In genomic region chr6:4532898-4533297, GRCm38 (mm10) we compare ENCODE assay signal across 28 mouse cellular contexts. TPM values are rescaled to one million over a fixed set of nuclear protein-coding genes. Genes with fewer than 3 reads are reported as not detected.
"Had no signal": no experiment of that assay in that cellular context is flagged by ENCODE, and none has a peak within 500 bp of the region (broad histone marks: within the 10 kb centered on the region; RNA-seq: fewer than 3 reads in every experiment).

No protein-coding gene starts in this region.

- H3K27me3 ChIP-seq: embryonic facial prominence, embryonic 12.5 days; embryonic facial prominence, embryonic 13.5 days; embryonic facial prominence, embryonic 15.5 days; forebrain, embryonic 12.5 days; forebrain, embryonic 13.5 days; forebrain, embryonic 15.5 days had no signal

- H3K4me3 ChIP-seq: embryonic facial prominence, embryonic 10.5 days; embryonic facial prominence, embryonic 12.5 days; embryonic facial prominence, embryonic 13.5 days; embryonic facial prominence, embryonic 15.5 days; erythroblast, embryonic 14.5 days; forebrain, embryonic 10.5 days; forebrain, embryonic 12.5 days; forebrain, embryonic 13.5 days; forebrain, embryonic 15.5 days; gastrocnemius, adult 2 months; heart, adult 2 months; heart, embryonic 10.5 days had no signal

- DNase-seq: cerebellum, adult 9-10 months; cerebellum, adult 9-11 months; cerebellum, postnatal 14 days; cerebellum, postnatal 25 days; cerebellum, postnatal 36 days; embryo, embryonic 11 days; forebrain, postnatal 0 days; gastrocnemius, adult 2 months; gastrocnemius, postnatal 10 days; gastrocnemius, postnatal 14 days; gastrocnemius, postnatal 25 days; gastrocnemius, postnatal 36 days; heart, adult 11 months; heart, adult 18-20 months; heart, adult 2 months had no signal

- H3K27ac ChIP-seq: embryonic facial prominence, embryonic 10.5 days; embryonic facial prominence, embryonic 12.5 days; embryonic facial prominence, embryonic 13.5 days; forebrain, embryonic 10.5 days; forebrain, embryonic 12.5 days; forebrain, embryonic 13.5 days; forebrain, embryonic 15.5 days; gastrocnemius, adult 2 months; heart, adult 2 months; heart, embryonic 10.5 days had no signal

- ATAC-seq: forebrain, embryonic 13.5 days; forebrain, embryonic 14.5 days; forebrain, embryonic 15.5 days; forebrain, embryonic 16.5 days; forebrain, postnatal 0 days had no signal

- H3K4me1 ChIP-seq: embryonic facial prominence, embryonic 10.5 days; embryonic facial prominence, embryonic 12.5 days; embryonic facial prominence, embryonic 13.5 days; embryonic facial prominence, embryonic 15.5 days; forebrain, embryonic 12.5 days; forebrain, embryonic 13.5 days; heart, embryonic 10.5 days had no signal

RNA-seq across cellular contexts. Expression of gene Col1a2, which starts 28.3 kb away (rescaled TPM):
- total RNA-seq: granulocyte monocyte progenitor cell, adult 5-6 weeks had no signal
